Mouse (Mus musculus): ENCODE measurements around the gene Epb41l5.

GRCm38 (mm10) chr1:119634746-119635145 lies 14.1 kb downstream of the Epb41l5 start:
- TF ChIP-seq CTCF (IDR thresholded peaks at IDR 0.05; ENCODE audit: insufficient read depth, low read depth, low read length) (no peak), POLR2A (IDR thresholded peaks at IDR 0.05; ENCODE audit: insufficient read depth, low read depth, low read length) (no peak)

Data from olfactory bulb, adult 2 months (tissue).